Mouse (Mus musculus) bone marrow macrophage, adult 2 months (primary cell): Measurements from ENCODE around the gene Slc7a15.

ENCODE experiments used
- CTCF ChIP-seq: IDR thresholded peaks from 2 replicates; pipeline ENCODE4 v1.5.1; 2012; ENCODE audit warnings: low read depth, mild to moderate bottlenecking, low read length, moderate library complexity
- POLR2A ChIP-seq: IDR thresholded peaks from 2 replicates; pipeline ENCODE4 v1.6.1; 2012; ENCODE audit warnings: mild to moderate bottlenecking, low read depth, low read length, borderline replicate concordance

GRCm38 (mm10) chr12:8547357-8547756 is 51.5 kb downstream of the Slc7a15 start:
- TF ChIP-seq POLR2A (no peak), CTCF (peak; percentile 99)
